Mouse (Mus musculus): ENCODE results near the gene Ptprd. TPM values are rescaled to one million over a fixed set of nuclear protein-coding genes. Genes with fewer than 3 reads are reported as not detected.

The Ptprd gene
- total and polyA plus RNA-seq, 3 experiments, result not detected

- no peaks in the 10 kb centered on the region for H3K27me3 ChIP-seq (ENCODE audit: control insufficient read depth in 1 of 2, insufficient read depth in 2 of 2, low read length in 2 of 2)
- H3K27ac ChIP-seq (ENCODE audit: control insufficient read depth, low read depth, low read length), result no peak overlapping the region
- no peak for DNase-seq (ENCODE audit: low read depth, low spot score)
- no peaks in the 10 kb centered on the region for H3K4me1 ChIP-seq (ENCODE audit: control insufficient read depth in 1 of 2, insufficient read depth in 2 of 2, low read length in 2 of 2)
- H3K9me3 ChIP-seq (replicated peaks; ENCODE audit: insufficient read depth, low read length), result no peaks in the 10 kb centered on the region
- TF ChIP-seq MXI1 (IDR thresholded peaks at IDR 0.05; ENCODE audit: low read depth, low read length) (no peak), USF2 (IDR thresholded peaks at IDR 0.05; ENCODE audit: borderline replicate concordance in 1 of 2, insufficient read depth in 1 of 2, low read depth in 1 of 2, low read length in 2 of 2) (no peak), POLR2AphosphoS2 (IDR thresholded peaks at IDR 0.05; ENCODE audit: low read length) (no peak), USF1 (IDR thresholded peaks at IDR 0.05; ENCODE audit: low read depth, low read length) (no peak), MAFK (IDR thresholded peaks at IDR 0.05; ENCODE audit: borderline replicate concordance, low read depth, low read length) (no peak), NELFE (IDR thresholded peaks at IDR 0.05; ENCODE audit: low read depth, low read length) (no peak)
- no peaks in the 10 kb centered on the region for H3K36me3 ChIP-seq (ENCODE audit: control insufficient read depth in 1 of 2, insufficient read depth in 2 of 2, low read length in 2 of 2)
- no peak overlapping the region for H3K4me3 ChIP-seq (ENCODE audit: control insufficient read depth in 1 of 2, insufficient read depth in 1 of 2, low read depth in 2 of 2, low read length in 2 of 2)
- no peak overlapping the region for H3K9ac ChIP-seq (ENCODE audit: control insufficient read depth, low read depth, low read length, poor library complexity, severe bottlenecking)
- H3K79me2 ChIP-seq (ENCODE audit: control insufficient read depth, insufficient read depth, low read length, poor library complexity), result no peaks in the 10 kb centered on the region
Observed at GRCm38 (mm10) chr4:76380312-76380917, 1831.3 kb downstream of the Ptprd start.

DNA sequence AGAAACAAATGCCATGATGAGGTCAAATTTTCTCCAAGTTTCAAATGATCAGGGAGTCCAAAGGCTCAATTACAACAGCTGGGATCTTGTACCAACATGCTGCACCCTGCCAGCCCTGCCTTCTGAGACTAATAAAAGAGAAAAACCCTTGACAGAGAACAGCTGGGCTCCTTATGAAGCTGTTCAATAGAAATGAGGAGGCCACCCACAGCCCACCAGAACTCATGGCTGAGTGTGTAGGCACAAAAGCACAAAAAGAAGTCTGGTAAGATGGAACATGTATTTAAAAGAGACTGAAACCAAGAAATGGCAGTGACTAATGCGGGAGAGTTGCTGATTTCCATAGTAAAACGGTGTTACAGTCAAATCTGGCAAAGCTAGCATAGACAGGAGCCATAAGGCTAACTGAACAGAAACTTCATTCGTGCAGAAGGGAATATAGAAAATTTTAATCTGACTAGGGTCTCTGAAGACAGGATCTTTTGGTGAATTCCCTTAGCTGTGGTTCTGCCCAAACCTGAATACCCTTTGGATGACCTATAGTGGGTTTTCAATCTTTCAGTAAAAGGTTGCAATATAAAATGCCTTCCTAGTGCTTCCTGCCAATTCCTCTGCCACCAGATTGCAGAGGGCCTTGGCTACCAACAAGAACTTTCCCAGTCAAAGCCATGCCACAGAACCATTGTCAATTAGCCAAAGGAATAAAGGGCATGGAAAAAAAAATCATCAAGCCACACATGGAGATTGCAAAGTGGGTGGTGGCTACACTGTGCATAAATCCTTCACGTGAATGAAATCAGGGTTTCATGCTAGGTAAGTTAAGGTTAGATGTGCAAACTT, 1841.5 kb downstream of the Ptprd start:
- Histone ChIP-seq H3K27me3 (ENCODE audit: control insufficient read depth in 1 of 2, insufficient read depth in 2 of 2, low read length in 2 of 2) (no peaks in the 10 kb centered on the region), H3K9ac (ENCODE audit: control insufficient read depth, low read depth, low read length, poor library complexity, severe bottlenecking) (no peak overlapping the region), H3K4me3 (ENCODE audit: control insufficient read depth in 1 of 2, insufficient read depth in 1 of 2, low read depth in 2 of 2, low read length in 2 of 2) (no peak overlapping the region), H3K27ac (ENCODE audit: control insufficient read depth, low read depth, low read length) (no peak overlapping the region), H3K36me3 (ENCODE audit: control insufficient read depth in 1 of 2, insufficient read depth in 2 of 2, low read length in 2 of 2) (no peaks in the 10 kb centered on the region), H3K79me2 (ENCODE audit: control insufficient read depth, insufficient read depth, low read length, poor library complexity) (no peaks in the 10 kb centered on the region), H3K4me1 (ENCODE audit: control insufficient read depth in 1 of 2, insufficient read depth in 2 of 2, low read length in 2 of 2) (no peaks in the 10 kb centered on the region), H3K9me3 (replicated peaks; ENCODE audit: insufficient read depth, low read length) (no peaks in the 10 kb centered on the region)
- TF ChIP-seq JUND (IDR thresholded peaks at IDR 0.05; ENCODE audit: low read depth, low read length), result no peak
- TF ChIP-seq GATA1 (IDR thresholded peaks at IDR 0.05; ENCODE audit: low read depth, low read length), result no peak
- TF ChIP-seq ZKSCAN1 (IDR thresholded peaks at IDR 0.05; ENCODE audit: low read depth, low read length), result no peak
- TF ChIP-seq MAX (IDR thresholded peaks at IDR 0.05; ENCODE audit: low read length), result no peak
- TF ChIP-seq ZC3H11A (IDR thresholded peaks at IDR 0.05; ENCODE audit: low read depth, low read length), result no peak
- no peak for TF ChIP-seq MEF2A (IDR thresholded peaks at IDR 0.05; ENCODE audit: extremely low read depth, insufficient replicate concordance, low read depth, low read length, poor library complexity, severe bottlenecking)
- no peak for TF ChIP-seq SIN3A (IDR thresholded peaks at IDR 0.05; ENCODE audit: low read length)
- no peak for DNase-seq (ENCODE audit: low read depth, low spot score)

Data from MEL (cell line).